Mouse (Mus musculus) forebrain, postnatal 0 days (tissue): ENCODE results near the gene Rgs12. TPM values are rescaled to one million over a fixed set of nuclear protein-coding genes. Genes with fewer than 3 reads are reported as not detected.

Source experiments
- ATAC-seq: fragments of 200-750 bp; cut with Nextera tagmentation; 2 replicates; pipeline ENCODE4 v1.8.0; 2017; ENCODE audit warnings: mild to moderate bottlenecking, moderate library complexity
- DNase-seq: peaks from one replicate; pipeline ENCODE4 v3.0.0-alpha.2; 2015
- H3K27ac ChIP-seq: fragments of 300-500 bp; sonication (generic); 2 replicates; pipeline ENCODE4 v1.5.1; 2014; ENCODE audit warnings: low read depth, mild to moderate bottlenecking, antibody characterized with exemption, low read length, moderate library complexity, mixed read lengths
- H3K27me3 ChIP-seq: fragments of 300-500 bp; sonication (generic); 2 replicates; pipeline ENCODE4 v1.6.1; 2014; ENCODE audit warnings: mild to moderate bottlenecking, low read length, mixed read lengths; ENCODE audit not compliant: insufficient read depth
- H3K36me3 ChIP-seq: fragments of 300-500 bp; sonication (generic); 2 replicates; pipeline ENCODE4 v1.6.1; 2014; ENCODE audit warnings: mild to moderate bottlenecking, moderate library complexity; ENCODE audit not compliant: insufficient read depth
- H3K4me1 ChIP-seq: fragments of 300-500 bp; sonication (generic); 2 replicates; pipeline ENCODE4 v1.6.1; 2014; ENCODE audit warnings: antibody characterized with exemption; ENCODE audit not compliant: insufficient read depth
- H3K4me2 ChIP-seq: fragments of 300-500 bp; sonication (generic); 2 replicates; pipeline ENCODE4 v1.6.1; 2014; ENCODE audit warnings: low read depth, mild to moderate bottlenecking, moderate library complexity
- H3K4me3 ChIP-seq: fragments of 300-500 bp; sonication (generic); 2 replicates; pipeline ENCODE4 v1.5.1; 2014; ENCODE audit warnings: low read depth, low read length, mixed read lengths
- H3K9ac ChIP-seq: fragments of 300-500 bp; sonication (generic); 2 replicates; pipeline ENCODE4 v1.6.1; 2014; ENCODE audit warnings: mild to moderate bottlenecking
- H3K9me3 ChIP-seq: fragments of 300-500 bp; sonication (generic); 2 replicates; pipeline ENCODE4 v1.6.1; 2016; ENCODE audit warnings: low read length
- CTCF ChIP-seq: sonication (generic); IDR thresholded peaks from 2 replicates; pipeline ENCODE4 v1.5.1; 2016; ENCODE audit warnings: antibody characterized with exemption, control low read depth, low read depth
- WGBS: fragments of 180-500 bp; shearing (Covaris S2); extraction: QIAGEN DNeasy Blood & Tissue Kit; methylation state at CpG from one replicate; pipeline ENCODE4 v1.1.7; 2014; 5-methylcytosine and 5-hydroxymethylcytosine counted together
- polyA plus RNA-seq: library from polyadenylated mRNA; unstranded; fragments of >200 nt; fragmentation: Nextera tagmentation; extraction: Ambion mirVana; gene quantifications from 2 replicates; pipeline ENCODE4 v1.2.1, GENCODE M21; 2015
- total RNA-seq: library from RNA; depleted of rRNA; stranded (reverse); fragments of >200 nt; gene quantifications from 2 replicates; pipeline ENCODE4 v1.2.3, GENCODE M21; 2014

Rgs12 gene
- total and polyA plus RNA-seq, 2 experiments from 2014 or later = 34.5 to 73.8 TPM

DNA sequence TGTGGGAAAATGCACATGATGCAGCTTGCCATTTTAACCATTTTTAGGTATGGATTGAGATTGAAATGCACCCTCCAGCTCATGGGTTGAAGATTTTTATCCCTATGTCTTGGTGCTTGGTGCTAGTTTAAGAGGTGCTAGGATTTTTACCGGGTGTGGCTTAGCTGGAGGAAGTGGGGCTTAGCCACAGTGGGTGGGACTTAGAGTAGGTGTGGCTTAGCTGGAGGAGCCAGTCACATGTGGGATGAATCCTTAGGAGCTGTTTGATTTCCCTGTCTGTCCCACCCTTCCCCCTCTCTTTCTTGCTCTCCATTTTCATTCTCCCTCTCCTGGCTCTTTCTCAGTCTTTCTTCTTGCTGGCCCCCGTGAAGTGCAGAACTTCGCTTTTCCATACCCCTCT, 32.5 kb downstream of the Rgs12 start:
- DNase-seq (no peak), ATAC-seq (no peak)
- Histone ChIP-seq H3K36me3 (peaks cover 18% of the 10 kb centered on the region), H3K4me2 (no peak overlapping the region), H3K4me1 (no peaks in the 10 kb centered on the region), H3K9me3 (no peaks in the 10 kb centered on the region), H3K9ac (no peak overlapping the region), H3K27me3 (no peaks in the 10 kb centered on the region), H3K4me3 (no peak overlapping the region), H3K27ac (no peak overlapping the region)
- WGBS = 44% methylated on average over 3 of the region's 3 CpGs
- TF ChIP-seq CTCF = no peak

DNA sequence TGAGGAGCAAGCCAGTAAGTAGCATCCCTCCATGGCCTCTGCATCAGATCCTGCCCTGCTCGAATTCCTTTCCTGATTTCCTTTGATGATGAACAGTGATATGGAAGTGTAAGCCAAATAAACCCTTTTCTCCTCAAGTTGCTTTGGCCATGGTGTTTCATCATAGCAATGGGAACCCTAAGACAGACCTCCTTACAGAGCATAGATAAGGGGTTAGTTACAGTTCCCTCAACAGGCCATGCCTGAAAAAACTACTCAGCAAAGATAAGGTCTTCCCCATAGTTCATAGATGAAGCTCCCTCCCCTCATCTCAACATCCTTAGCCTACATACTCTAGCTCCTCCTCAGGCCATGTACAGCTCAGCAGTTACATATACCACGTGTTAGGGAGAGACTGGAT, 35.7 kb downstream of the Rgs12 start:
- H3K9me3 ChIP-seq = no peaks in the 10 kb centered on the region
- H3K4me1 ChIP-seq = 0 out of 2 replicates have a peak, but pooled peaks cover 9% of the 10 kb centered on the region
- no peak overlapping the region for H3K4me2 ChIP-seq
- no peak overlapping the region for H3K9ac ChIP-seq
- ATAC-seq (no peak), DNase-seq (no peak)
- no peak overlapping the region for H3K27ac ChIP-seq
- H3K27me3 ChIP-seq = no peaks in the 10 kb centered on the region
- peaks cover 19% of the 10 kb centered on the region; the same call in 1 of the 2 replicates for H3K36me3 ChIP-seq
- 78% methylated on average over 2 of the region's 2 CpGs for WGBS
- TF ChIP-seq CTCF = no peak
- H3K4me3 ChIP-seq = no peak overlapping the region

DNA sequence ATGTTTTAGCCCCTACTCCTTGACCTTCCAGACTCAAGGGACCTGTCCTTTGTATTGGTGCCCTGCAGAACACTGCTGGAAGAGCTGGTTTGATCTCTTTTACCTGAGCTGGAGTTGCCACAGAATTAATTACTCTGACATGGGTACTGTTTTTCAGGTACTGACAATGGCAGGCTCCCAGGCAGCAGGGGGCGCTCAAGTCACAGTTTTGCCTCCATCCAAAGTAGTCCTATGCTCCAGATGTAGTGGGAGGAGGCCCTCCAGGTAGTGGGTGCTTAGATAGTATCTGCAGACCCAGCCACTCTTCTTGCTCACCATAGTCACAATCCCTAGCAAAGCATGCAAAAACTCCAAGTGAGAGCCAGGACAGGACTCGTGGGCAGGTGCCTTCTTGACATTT, 36.6 kb downstream of the Rgs12 start:
- Histone ChIP-seq H3K4me3 (no peak overlapping the region), H3K27me3 (no peaks in the 10 kb centered on the region), H3K4me2 (no peak overlapping the region), H3K9ac (no peak overlapping the region), H3K27ac (no peak overlapping the region), H3K4me1 (0 out of 2 replicates have a peak, but pooled peaks cover 9% of the 10 kb centered on the region), H3K9me3 (no peaks in the 10 kb centered on the region), H3K36me3 (peaks cover 19% of the 10 kb centered on the region; the same call in 1 of the 2 replicates)
- DNase-seq = peak; percentile 55
- ATAC-seq = peak; percentile 44; the same call in 1 of the 2 replicates
- peak; percentile 72 for TF ChIP-seq CTCF
- WGBS = 37% methylated on average over 2 of the region's 2 CpGs

- H3K27me3 ChIP-seq = no peaks in the 10 kb centered on the region
- H3K4me2 ChIP-seq = no peak overlapping the region
- H3K9me3 ChIP-seq = no peaks in the 10 kb centered on the region
- WGBS = 94% methylated on average over 2 of the region's 2 CpGs
- DNase-seq = no peak
- no peak overlapping the region for H3K9ac ChIP-seq
- no peak for TF ChIP-seq CTCF
- no peak overlapping the region for H3K4me3 ChIP-seq
- H3K36me3 ChIP-seq = peaks cover 19% of the 10 kb centered on the region; the same call in 1 of the 2 replicates
- H3K27ac ChIP-seq = no peak overlapping the region
- H3K4me1 ChIP-seq = 0 out of 2 replicates have a peak, but pooled peaks cover 9% of the 10 kb centered on the region
- no peak for ATAC-seq
These were observed 38.2 kb downstream of the Rgs12 start for GRCm38 (mm10) chr5:34987396-34987795.

DNA sequence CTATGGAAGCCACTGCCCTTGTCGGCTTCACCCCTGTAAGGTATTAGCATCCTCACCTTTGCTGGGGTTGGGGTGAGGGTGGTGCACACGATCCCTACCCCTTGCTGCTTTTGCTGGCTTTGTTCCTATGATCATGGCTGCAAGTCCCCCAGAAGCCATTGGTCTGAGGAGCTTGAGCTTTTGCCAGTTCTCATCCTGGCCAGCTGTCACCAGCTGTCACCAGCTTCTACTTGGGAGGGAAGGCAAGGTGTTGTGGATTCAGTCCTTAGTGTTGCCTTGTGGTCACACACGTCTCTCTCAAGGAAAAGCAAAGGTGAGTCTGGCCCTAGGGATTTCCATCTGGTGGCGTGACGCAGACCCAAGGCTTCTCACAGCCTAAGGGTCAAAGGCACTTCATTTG, 39.4 kb downstream of the Rgs12 start:
- DNase-seq (no peak), ATAC-seq (no peak)
- no peak overlapping the region for H3K4me3 ChIP-seq
- no peak overlapping the region for H3K9ac ChIP-seq
- TF ChIP-seq CTCF = no peak
- H3K36me3 ChIP-seq = peaks cover 13% of the 10 kb centered on the region; the same call in 1 of the 2 replicates
- no peaks in the 10 kb centered on the region for H3K27me3 ChIP-seq
- H3K4me1 ChIP-seq = 0 out of 2 replicates have a peak, but pooled peaks cover 9% of the 10 kb centered on the region
- H3K9me3 ChIP-seq = no peaks in the 10 kb centered on the region
- H3K4me2 ChIP-seq = no peak overlapping the region
- H3K27ac ChIP-seq = peak overlapping the region; percentile 57
- WGBS = 88% methylated on average over 5 of the region's 5 CpGs

- Histone ChIP-seq H3K9me3 (no peaks in the 10 kb centered on the region), H3K36me3 (peaks cover 11% of the 10 kb centered on the region; the same call in 1 of the 2 replicates), H3K27me3 (no peaks in the 10 kb centered on the region), H3K9ac (no peak overlapping the region), H3K4me3 (no peak overlapping the region), H3K27ac (peak overlapping the region; percentile 57), H3K4me1 (0 out of 2 replicates have a peak, but pooled peaks cover 9% of the 10 kb centered on the region), H3K4me2 (peak overlapping the region; percentile 13; the same call in 1 of the 2 replicates)
- DNase-seq (peak; percentile 56), ATAC-seq (peak; percentile 82)
- 30% methylated on average over 12 of the region's 12 CpGs for WGBS
- TF ChIP-seq CTCF = no peak
These were observed 40.1 kb downstream of the Rgs12 start for GRCm38 (mm10) chr5:34989321-34989772.

DNA sequence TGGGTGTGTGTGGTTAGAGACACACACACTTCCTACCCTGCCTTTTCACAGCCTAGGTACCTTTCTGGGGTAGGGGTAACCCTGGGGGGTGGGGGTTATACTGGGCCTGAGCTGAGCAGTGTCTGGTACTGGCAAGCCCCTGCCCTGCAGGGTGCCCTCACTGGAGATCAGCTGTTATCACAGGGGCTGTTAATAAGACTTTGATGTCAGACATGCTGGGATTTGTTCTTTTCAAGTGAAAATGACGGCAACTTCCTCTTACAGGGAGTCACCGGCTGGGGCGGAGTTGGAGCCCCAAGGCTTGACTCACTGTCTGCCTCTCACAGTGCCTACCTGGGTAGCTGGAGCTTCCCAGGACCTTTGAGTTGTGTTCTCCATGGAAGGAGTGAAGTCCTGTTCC, 49.5 kb downstream of the Rgs12 start:
- 58% methylated on average over 3 of the region's 3 CpGs for WGBS
- ATAC-seq (no peak), DNase-seq (no peak)
- no peak for TF ChIP-seq CTCF
- Histone ChIP-seq H3K36me3 (no peaks in the 10 kb centered on the region), H3K27ac (no peak overlapping the region), H3K4me1 (peaks cover 9% of the 10 kb centered on the region), H3K27me3 (no peaks in the 10 kb centered on the region), H3K9ac (no peak overlapping the region), H3K4me2 (no peak overlapping the region), H3K9me3 (no peaks in the 10 kb centered on the region), H3K4me3 (no peak overlapping the region)
